Mouse (Mus musculus) neural tube, embryonic 11.5 days (tissue): ENCODE data around the gene Cyp24a1. TPM values are rescaled to one million over a fixed set of nuclear protein-coding genes. Genes with fewer than 3 reads are reported as not detected.

ENCODE experiments used
- ATAC-seq: fragments of 200-750 bp; cut with Nextera tagmentation; 2 replicates; pipeline ENCODE4 v1.8.0; 2017; ENCODE audit warnings: moderate number of reproducible peaks, mild to moderate bottlenecking, moderate TSS enrichment, moderate library complexity; ENCODE audit not compliant: insufficient read depth, low FRiP score, low TSS enrichment
- DNase-seq: peaks from one replicate; pipeline ENCODE4 v3.0.0-alpha.2; 2015; ENCODE audit warnings: low spot score
- H3K27ac ChIP-seq: fragments of 300-500 bp; sonication (generic); 2 replicates; pipeline ENCODE4 v1.5.1; 2014; ENCODE audit warnings: low read depth, mild to moderate bottlenecking, low read length
- H3K27me3 ChIP-seq: fragments of 300-500 bp; sonication (generic); 2 replicates; pipeline ENCODE4 v1.6.1; 2014; ENCODE audit warnings: mild to moderate bottlenecking, low read length, mixed read lengths; ENCODE audit not compliant: control insufficient read depth, insufficient read depth
- H3K36me3 ChIP-seq: fragments of 300-500 bp; sonication (generic); 2 replicates; pipeline ENCODE4 v1.6.1; 2014; ENCODE audit warnings: mild to moderate bottlenecking, low read length, moderate library complexity, mixed read lengths; ENCODE audit not compliant: control insufficient read depth, insufficient read depth
- H3K4me1 ChIP-seq: fragments of 300-500 bp; sonication (generic); 2 replicates; pipeline ENCODE4 v1.6.1; 2014; ENCODE audit warnings: low read length, mixed read lengths; ENCODE audit not compliant: control insufficient read depth, insufficient read depth
- H3K4me2 ChIP-seq: fragments of 300-500 bp; sonication (generic); 2 replicates; pipeline ENCODE4 v1.6.1; 2014; ENCODE audit warnings: low read depth, mild to moderate bottlenecking, moderate library complexity
- H3K4me3 ChIP-seq: fragments of 300-500 bp; sonication (generic); 2 replicates; pipeline ENCODE4 v1.5.1; 2014; ENCODE audit warnings: low read depth, low read length
- H3K9ac ChIP-seq: fragments of 300-500 bp; sonication (generic); 2 replicates; pipeline ENCODE4 v1.6.1; 2014; ENCODE audit warnings: mild to moderate bottlenecking, low read length
- H3K9me3 ChIP-seq: fragments of 300-500 bp; sonication (generic); 2 replicates; pipeline ENCODE4 v1.6.1; 2016; ENCODE audit warnings: low read length; ENCODE audit not compliant: control insufficient read depth
- WGBS: fragments of 180-500 bp; shearing (Covaris S2); extraction: QIAGEN DNeasy Blood & Tissue Kit; methylation state at CpG from one replicate; pipeline ENCODE4 v1.1.7; 2014; 5-methylcytosine and 5-hydroxymethylcytosine counted together
- polyA plus RNA-seq: library from polyadenylated mRNA; unstranded; fragments of >200 nt; fragmentation: Nextera tagmentation; extraction: Ambion mirVana; gene quantifications from 2 replicates; pipeline ENCODE4 v1.2.1, GENCODE M21; 2014

Cyp24a1 gene
- polyA plus RNA-seq, 1 experiment from 2014 or later, result not detected

- Histone ChIP-seq H3K27me3 (no peaks in the 10 kb centered on the region), H3K4me1 (peaks cover 7% of the 10 kb centered on the region), H3K4me3 (no peak overlapping the region), H3K4me2 (no peak overlapping the region), H3K27ac (no peak overlapping the region), H3K9ac (no peak overlapping the region), H3K9me3 (no peaks in the 10 kb centered on the region), H3K36me3 (no peaks in the 10 kb centered on the region)
- ATAC-seq (no peak), DNase-seq (peak; percentile 86)
- 12% methylated on average over 10 of the region's 10 CpGs for WGBS
These were observed 10.8 kb upstream of the Cyp24a1 start for GRCm38 (mm10) chr2:170507734-170508133.

DNA sequence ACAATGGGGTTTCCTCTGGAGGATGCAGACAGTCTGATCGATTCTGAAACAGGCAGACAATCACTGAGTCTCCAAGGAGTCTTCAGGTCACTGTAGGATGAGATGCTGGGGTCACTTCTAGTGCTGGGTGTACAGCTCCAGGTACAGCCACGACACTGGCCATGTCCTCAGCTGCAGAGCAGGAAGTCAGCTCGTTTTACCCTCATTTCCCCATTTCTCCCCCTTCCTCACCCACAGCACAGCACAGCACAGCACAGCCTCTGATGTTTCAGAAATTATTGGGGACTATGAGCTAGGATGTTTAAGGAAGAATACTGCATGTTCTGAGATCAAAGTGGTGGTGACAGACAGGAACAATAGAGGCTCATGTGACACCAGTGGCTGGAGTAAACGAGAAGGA is 7.0 kb upstream of the Cyp24a1 start:
- Histone ChIP-seq H3K27me3 (peaks cover 2% of the 10 kb centered on the region), H3K4me2 (no peak overlapping the region), H3K27ac (no peak overlapping the region), H3K9me3 (no peaks in the 10 kb centered on the region), H3K9ac (no peak overlapping the region), H3K4me1 (no peaks in the 10 kb centered on the region), H3K36me3 (no peaks in the 10 kb centered on the region), H3K4me3 (no peak overlapping the region)
- 47% methylated on average over 4 of the region's 4 CpGs for WGBS
- ATAC-seq (no peak), DNase-seq (no peak)

DNA sequence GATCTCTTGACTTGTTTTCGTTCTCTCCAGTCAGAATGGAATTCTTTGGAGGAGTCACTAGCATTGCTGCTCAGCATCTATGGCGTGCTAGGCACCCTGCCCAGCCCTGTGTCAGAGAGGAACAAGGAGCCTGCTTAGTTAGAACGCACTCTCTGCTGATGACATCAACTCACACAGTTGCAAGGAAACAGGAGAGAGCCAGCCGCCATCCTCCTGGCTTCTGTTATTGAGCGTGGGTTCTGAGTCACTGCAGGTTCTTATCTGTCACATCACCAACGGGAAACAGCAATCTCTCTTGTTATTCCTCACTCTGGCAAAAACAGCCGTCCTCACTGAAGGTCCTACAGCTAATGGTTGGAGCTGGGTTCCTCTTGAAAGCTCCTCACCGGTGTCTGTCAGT is 6.4 kb upstream of the Cyp24a1 start:
- 71% methylated on average over 8 of the region's 8 CpGs for WGBS
- ATAC-seq, result no peak
- no peak overlapping the region for H3K4me2 ChIP-seq

GRCm38 (mm10) chr2:170498011-170498410 is 1.1 kb upstream of the Cyp24a1 start:
- H3K4me1 ChIP-seq, result no peaks in the 10 kb centered on the region
- 19% methylated on average over 8 of the region's 8 CpGs for WGBS
- H3K27me3 ChIP-seq, result peaks cover 52% of the 10 kb centered on the region
- H3K36me3 ChIP-seq, result no peaks in the 10 kb centered on the region
- no peak overlapping the region for H3K4me2 ChIP-seq
- H3K27ac ChIP-seq, result no peak overlapping the region
- no peaks in the 10 kb centered on the region for H3K9me3 ChIP-seq
- no peak overlapping the region for H3K9ac ChIP-seq
- no peak overlapping the region for H3K4me3 ChIP-seq
- ATAC-seq, result no peak
- peak; percentile 10 for DNase-seq

More for the DNA sequence above, 6.4 kb upstream of the Cyp24a1 start:
- Histone ChIP-seq H3K27ac (no peak overlapping the region), H3K9ac (no peak overlapping the region), H3K27me3 (peaks cover 7% of the 10 kb centered on the region), H3K36me3 (no peaks in the 10 kb centered on the region), H3K4me1 (no peaks in the 10 kb centered on the region), H3K9me3 (no peaks in the 10 kb centered on the region), H3K4me3 (no peak overlapping the region)
- DNase-seq, result no peak

DNA sequence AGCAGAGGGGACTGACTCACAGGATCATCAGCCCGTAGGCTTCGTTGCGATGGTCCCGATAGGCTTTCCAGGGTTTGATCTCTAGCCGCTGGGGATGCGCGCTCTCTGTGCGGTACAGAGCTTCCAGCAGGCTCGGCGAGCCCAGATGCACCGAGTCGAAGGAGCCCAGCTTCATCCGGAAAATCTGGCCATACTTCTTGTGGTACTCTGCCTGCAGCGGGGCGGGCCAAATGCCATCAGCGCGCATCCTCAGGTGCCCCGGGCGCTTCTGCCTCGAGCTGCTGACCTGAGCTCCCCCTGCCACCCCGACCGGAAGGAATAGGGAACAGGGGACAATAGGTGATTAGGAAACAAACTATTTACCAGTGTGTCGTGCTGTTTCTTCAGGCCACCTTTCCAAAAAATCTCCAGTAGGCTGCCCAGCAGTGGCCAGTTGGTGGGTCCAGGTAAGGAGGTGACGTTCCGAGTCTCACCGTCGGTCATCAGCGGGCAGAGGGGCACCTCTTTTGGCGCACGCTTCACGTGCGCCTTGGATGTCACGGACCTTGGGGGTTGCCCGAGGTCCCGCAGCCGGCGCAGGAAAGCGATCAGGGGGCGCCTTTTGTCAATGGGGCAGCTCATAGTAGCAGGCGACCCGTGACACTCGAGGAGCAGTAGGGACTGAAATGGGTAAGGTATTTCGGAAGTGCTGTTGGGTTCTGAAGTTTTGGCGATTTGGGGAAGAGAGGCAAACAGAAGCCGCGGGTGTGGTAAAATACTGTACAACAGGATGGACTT is 603 bp downstream of the Cyp24a1 start, which contains the start of gene Pfdn4:
TSS of gene Pfdn4 (plus strand) at position 275 of the 777 bp plus-strand sequence.
- H3K27ac ChIP-seq, result no peak within 1 kb of the TSS
- H3K36me3 ChIP-seq, result no peaks in the 10 kb centered on the region
- peak within 1 kb of the TSS; percentile 25 for H3K4me3 ChIP-seq
- H3K4me1 ChIP-seq, result no peaks in the 10 kb centered on the region
- under 1% methylated on average over 46 of the region's 46 CpGs for WGBS
- H3K9me3 ChIP-seq, result no peaks in the 10 kb centered on the region
- H3K9ac ChIP-seq, result no peak within 1 kb of the TSS
- peaks cover 52% of the 10 kb centered on the region for H3K27me3 ChIP-seq
- no peak for ATAC-seq
- peak within 1 kb of the TSS; percentile 43 for H3K4me2 ChIP-seq
- peak; percentile 64 for DNase-seq

- Histone ChIP-seq H3K4me1 (no peaks in the 10 kb centered on the region), H3K27me3 (peaks cover 52% of the 10 kb centered on the region), H3K4me2 (no peak overlapping the region), H3K36me3 (no peaks in the 10 kb centered on the region), H3K9me3 (no peaks in the 10 kb centered on the region), H3K4me3 (0 out of 2 replicates have a peak overlapping the region, but pooled peaks have one; percentile 8), H3K9ac (no peak overlapping the region), H3K27ac (no peak overlapping the region)
- 5% methylated on average over 31 of the region's 31 CpGs for WGBS
- ATAC-seq (no peak), DNase-seq (peak; percentile 56)
These were observed 1.9 kb downstream of the Cyp24a1 start for GRCm38 (mm10) chr2:170494784-170495710.

- Histone ChIP-seq H3K4me2 (no peak overlapping the region), H3K4me3 (no peak overlapping the region), H3K4me1 (no peaks in the 10 kb centered on the region), H3K9ac (no peak overlapping the region), H3K36me3 (no peaks in the 10 kb centered on the region), H3K9me3 (no peaks in the 10 kb centered on the region), H3K27ac (no peak overlapping the region), H3K27me3 (no peaks in the 10 kb centered on the region)
- 57% methylated on average over 26 of the region's 26 CpGs for WGBS
- no peak for ATAC-seq
- DNase-seq, result peak; percentile 35
These were observed 8.9 kb downstream of the Cyp24a1 start for GRCm38 (mm10) chr2:170487890-170488502.

DNA sequence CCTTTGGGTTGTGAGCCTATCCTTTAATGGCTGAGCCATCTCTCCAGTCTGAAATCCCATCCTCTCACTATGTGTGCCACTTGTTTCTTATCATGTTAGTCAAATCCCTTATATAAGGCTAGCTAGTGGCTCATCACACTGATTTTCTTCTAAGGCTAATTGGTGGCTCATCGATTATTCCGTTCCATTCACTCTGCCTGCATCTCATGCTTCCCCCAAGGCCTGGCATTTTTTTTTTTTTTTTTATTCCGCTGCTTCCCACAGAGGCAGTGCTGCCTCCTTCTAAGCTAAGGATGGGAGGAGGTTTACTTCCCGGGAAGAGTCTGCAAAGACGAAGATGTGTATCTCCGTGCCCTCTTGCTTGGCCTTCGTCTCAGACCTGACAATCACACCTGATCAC is 9.7 kb downstream of the Cyp24a1 start:
- no peak overlapping the region for H3K4me3 ChIP-seq
- no peaks in the 10 kb centered on the region for H3K9me3 ChIP-seq
- H3K27me3 ChIP-seq, result no peaks in the 10 kb centered on the region
- H3K9ac ChIP-seq, result no peak overlapping the region
- H3K4me1 ChIP-seq, result no peaks in the 10 kb centered on the region
- WGBS, result 82% methylated on average over 7 of the region's 7 CpGs
- no peak overlapping the region for H3K27ac ChIP-seq
- H3K4me2 ChIP-seq, result no peak overlapping the region
- DNase-seq (no peak), ATAC-seq (no peak)
- no peaks in the 10 kb centered on the region for H3K36me3 ChIP-seq
